Mouse (Mus musculus) heart, postnatal 0 days (tissue): ENCODE measurements at regions not wholly inside any gene's neighbourhood (a gene's known extent, or its start where the extent isn't known, plus 50 kb on each side); places are given as distances from the start of the nearest gene placed in this dataset.

Source experiments
- CTCF ChIP-seq: IDR thresholded peaks from 2 replicates; pipeline ENCODE4 v1.5.1; 2016; ENCODE audit warnings: antibody characterized with exemption, control low read depth, low read depth
- EP300 ChIP-seq: IDR thresholded peaks from 2 replicates; pipeline ENCODE4 v1.6.1; 2016; ENCODE audit warnings: antibody characterized with exemption, low read depth

DNA sequence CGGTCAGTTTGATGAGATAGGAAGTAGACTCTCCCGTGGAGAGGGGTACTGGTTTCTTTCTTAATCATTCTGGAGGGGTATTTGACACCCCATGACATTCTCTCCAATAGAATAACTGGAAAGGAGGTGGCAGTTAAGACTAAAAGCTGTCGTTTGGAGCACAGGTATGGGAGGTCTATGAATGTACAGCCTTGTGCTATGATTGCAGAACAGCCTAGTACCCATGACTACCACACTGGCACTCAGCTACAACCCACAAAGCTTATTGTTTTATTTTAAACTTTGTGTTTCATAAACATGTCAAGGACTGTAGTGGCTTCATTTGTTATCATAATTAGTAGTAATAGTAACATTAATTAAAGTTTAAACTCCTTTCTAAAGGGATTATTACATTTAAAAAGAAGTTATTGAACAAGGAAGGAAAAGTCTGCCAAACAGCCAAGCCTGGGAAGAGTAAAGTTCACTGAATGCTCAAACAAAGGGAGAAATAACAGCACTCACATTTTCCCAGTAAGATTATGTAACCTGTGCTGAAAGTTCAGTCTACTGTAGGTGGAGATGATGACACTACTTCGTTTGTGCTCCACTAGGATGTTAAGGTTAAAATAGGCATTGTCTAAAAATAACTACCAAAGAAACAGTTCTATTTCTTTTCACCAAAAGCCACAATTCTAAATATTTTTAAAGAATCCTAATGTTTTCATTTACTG, 295.2 kb downstream of the Pcsk1 start:
- TF ChIP-seq EP300 (no peak), CTCF (no peak)
